Mouse (Mus musculus) erythroblast, embryonic 14.5 days (primary cell): ENCODE data around the gene Tbcel.

Experiments
- GATA1 ChIP-seq: IDR thresholded peaks from 2 replicates; pipeline ENCODE4 v1.6.1; 2012; ENCODE audit warnings: low read length, inconsistent platforms, mixed read lengths
- TAL1 ChIP-seq: IDR thresholded peaks from 3 replicates; pipeline ENCODE4 v1.6.1; 2012; ENCODE audit warnings: low read length, inconsistent platforms, mixed read lengths

GRCm38 (mm10) chr9:42469323-42469722 lies 38.3 kb downstream of the Tbcel start:
- TF ChIP-seq GATA1 (no peak), TAL1 (no peak)
